Mouse (Mus musculus): Measurements from ENCODE around the gene Nhlh1. TPM values are rescaled to one million over a fixed set of nuclear protein-coding genes. Genes with fewer than 3 reads are reported as not detected.

Nhlh1 gene
- polyA plus RNA-seq, 1 experiment from 2014 or later = not detected

GRCm38 (mm10) chr1:172027010-172027808 lies 30.2 kb downstream of the Nhlh1 start:
- H3K27me3 ChIP-seq (replicated peaks; ENCODE audit: insufficient read depth, low read length) = no peaks in the 10 kb centered on the region
- H3K27ac ChIP-seq (ENCODE audit: low read length) = peak overlapping the region; percentile 57; the same call in 1 of the 2 replicates
- peak overlapping the region; percentile 92 for H3K4me2 ChIP-seq (replicated peaks; ENCODE audit: low read depth, low read length)
- H3K4me1 ChIP-seq (ENCODE audit: insufficient read depth, low read depth, low read length) = peaks cover 4% of the 10 kb centered on the region; the same call in 1 of the 2 replicates
- H3K36me3 ChIP-seq (ENCODE audit: insufficient read depth, low read length) = no peaks in the 10 kb centered on the region
- no peaks in the 10 kb centered on the region for H3K9me3 ChIP-seq (ENCODE audit: low read length)
- H3K4me3 ChIP-seq (ENCODE audit: low read depth, low read length) = peak overlapping the region; percentile 88
- DNase-seq (ENCODE audit: low spot score) = peak; percentile 86
- TF ChIP-seq CTCF (IDR thresholded peaks at IDR 0.05) (0 out of 2 replicates have a peak, but pooled peaks have one; percentile 11), EP300 (IDR thresholded peaks at IDR 0.05) (no peak)
- peak; percentile 95 for ATAC-seq
- H3K9ac ChIP-seq (replicated peaks; ENCODE audit: low read depth) = peak overlapping the region; percentile 84
- 2% methylated on average over 42 of the region's 54 CpGs for WGBS

- H3K9me3 ChIP-seq (ENCODE audit: low read length) = no peaks in the 10 kb centered on the region
- DNase-seq (ENCODE audit: low spot score) (peak; percentile 54), ATAC-seq (peak; percentile 32)
- TF ChIP-seq CTCF (IDR thresholded peaks at IDR 0.05) = no peak
- no peak for TF ChIP-seq EP300 (IDR thresholded peaks at IDR 0.05)
- peak overlapping the region; percentile 84 for H3K9ac ChIP-seq (replicated peaks; ENCODE audit: low read depth)
- H3K4me1 ChIP-seq (ENCODE audit: insufficient read depth, low read depth, low read length) = peaks cover 4% of the 10 kb centered on the region; the same call in 1 of the 2 replicates
- peak overlapping the region; percentile 57; the same call in 1 of the 2 replicates for H3K27ac ChIP-seq (ENCODE audit: low read length)
- H3K36me3 ChIP-seq (ENCODE audit: insufficient read depth, low read length) = no peaks in the 10 kb centered on the region
- H3K4me3 ChIP-seq (ENCODE audit: low read depth, low read length) = peak overlapping the region; percentile 88
- WGBS = 2% methylated on average over 22 of the region's 23 CpGs
- H3K27me3 ChIP-seq (replicated peaks; ENCODE audit: insufficient read depth, low read length) = no peaks in the 10 kb centered on the region
- H3K4me2 ChIP-seq (replicated peaks; ENCODE audit: low read depth, low read length) = peak overlapping the region; percentile 92
These were observed 31.0 kb downstream of the Nhlh1 start for GRCm38 (mm10) chr1:172026201-172026901.

DNA sequence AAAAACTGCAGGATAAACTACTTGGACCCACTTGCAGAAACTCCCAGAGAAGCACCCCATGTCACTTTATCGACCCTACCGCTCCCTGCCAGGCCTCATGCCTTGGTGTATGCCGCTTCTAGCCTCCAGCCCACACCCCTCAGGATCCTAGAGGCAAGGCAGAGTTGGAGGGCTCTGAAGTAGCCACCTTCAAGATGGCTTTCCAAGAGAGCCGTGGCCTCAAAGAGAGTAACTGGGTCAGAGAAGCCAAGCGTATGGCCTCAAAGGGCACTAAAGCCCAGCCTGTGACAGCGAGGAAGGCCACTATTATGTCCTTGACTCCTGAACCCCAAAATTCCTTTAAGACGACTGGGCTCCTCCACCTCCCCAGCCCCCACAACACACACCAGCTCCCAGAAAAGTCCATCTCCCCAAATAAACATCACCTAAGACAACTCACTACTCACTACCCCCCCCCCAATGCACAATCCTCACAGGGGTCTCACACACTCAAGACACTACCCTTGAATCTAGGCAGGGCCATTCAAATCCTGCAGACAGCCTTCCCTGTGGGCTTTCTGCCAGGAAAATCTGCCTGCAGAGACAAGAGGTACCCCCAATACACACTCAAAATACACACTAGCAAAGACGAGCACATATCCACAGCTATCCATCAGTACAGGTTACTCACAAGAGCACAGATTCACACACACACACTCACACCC lies 32.0 kb downstream of the Nhlh1 start:
- no peak for ATAC-seq
- Histone ChIP-seq H3K4me3 (ENCODE audit: low read depth, low read length) (no peak overlapping the region), H3K27ac (ENCODE audit: low read length) (no peak overlapping the region)

GRCm38 (mm10) chr1:172024140-172024895 lies 33.1 kb downstream of the Nhlh1 start:
- H3K27ac ChIP-seq (ENCODE audit: low read length) = no peak overlapping the region

More for the DNA sequence above, 32.0 kb downstream of the Nhlh1 start:
- TF ChIP-seq CTCF (IDR thresholded peaks at IDR 0.05) = no peak
- no peak for TF ChIP-seq EP300 (IDR thresholded peaks at IDR 0.05)
- Histone ChIP-seq H3K9ac (replicated peaks; ENCODE audit: low read depth) (no peak overlapping the region), H3K9me3 (ENCODE audit: low read length) (no peaks in the 10 kb centered on the region), H3K27me3 (replicated peaks; ENCODE audit: insufficient read depth, low read length) (no peaks in the 10 kb centered on the region), H3K36me3 (ENCODE audit: insufficient read depth, low read length) (no peaks in the 10 kb centered on the region), H3K4me1 (ENCODE audit: insufficient read depth, low read depth, low read length) (peaks cover 4% of the 10 kb centered on the region; the same call in 1 of the 2 replicates), H3K4me2 (replicated peaks; ENCODE audit: low read depth, low read length) (no peak overlapping the region)
- no peak for DNase-seq (ENCODE audit: low spot score)
- 53% methylated on average over 8 of the region's 8 CpGs for WGBS

DNA sequence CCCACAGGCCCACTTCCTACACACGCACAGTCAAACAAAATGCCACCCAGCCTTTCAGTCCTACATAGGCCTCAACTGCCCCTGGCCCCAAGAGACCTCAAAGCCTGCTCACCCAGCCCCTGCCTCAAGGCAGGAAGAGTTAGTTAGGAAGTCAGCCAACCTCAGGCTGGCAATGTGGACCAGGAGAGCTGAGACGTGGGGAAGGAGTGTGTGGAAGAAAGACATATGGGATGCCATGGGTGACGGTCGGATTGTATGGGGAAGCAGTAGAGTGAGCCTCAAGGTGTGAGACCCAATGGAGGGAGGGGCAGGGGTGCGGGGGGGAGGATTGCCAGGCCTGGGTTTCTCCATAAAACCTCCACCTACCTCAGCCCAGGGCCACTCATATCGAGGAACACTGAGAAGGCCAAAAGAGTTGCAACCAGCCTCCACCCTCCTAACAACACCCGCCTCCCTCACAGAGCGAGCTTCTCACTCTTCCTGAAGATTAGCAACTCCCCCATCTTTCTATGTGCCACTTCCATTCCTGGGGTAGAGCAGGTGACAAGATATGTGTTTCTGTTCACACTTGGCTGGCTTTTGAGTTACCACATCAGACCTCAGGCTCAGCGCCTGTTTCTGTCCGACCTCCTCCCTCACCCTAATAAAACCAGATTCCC lies 37.4 kb downstream of the Nhlh1 start:
- peaks cover 18% of the 10 kb centered on the region; the same call in 1 of the 2 replicates for H3K4me1 ChIP-seq (ENCODE audit: insufficient read depth, low read depth, low read length)
- H3K36me3 ChIP-seq (ENCODE audit: insufficient read depth, low read length) = no peaks in the 10 kb centered on the region
- no peak overlapping the region for H3K27ac ChIP-seq (ENCODE audit: low read length)
- no peak for TF ChIP-seq EP300 (IDR thresholded peaks at IDR 0.05)
- no peak for TF ChIP-seq CTCF (IDR thresholded peaks at IDR 0.05)
- H3K4me2 ChIP-seq (replicated peaks; ENCODE audit: low read depth, low read length) = no peak overlapping the region
- no peak overlapping the region for H3K4me3 ChIP-seq (ENCODE audit: low read depth, low read length)
- H3K9me3 ChIP-seq (ENCODE audit: low read length) = no peaks in the 10 kb centered on the region
- 74% methylated on average over 10 of the region's 10 CpGs for WGBS
- ATAC-seq = no peak
- no peak for DNase-seq (ENCODE audit: low spot score)
- no peak overlapping the region for H3K9ac ChIP-seq (replicated peaks; ENCODE audit: low read depth)
- H3K27me3 ChIP-seq (replicated peaks; ENCODE audit: insufficient read depth, low read length) = no peaks in the 10 kb centered on the region

More at GRCm38 (mm10) chr1:172024140-172024895, 33.1 kb downstream of the Nhlh1 start:
- ATAC-seq = no peak
- Histone ChIP-seq H3K9ac (replicated peaks; ENCODE audit: low read depth) (no peak overlapping the region), H3K4me2 (replicated peaks; ENCODE audit: low read depth, low read length) (no peak overlapping the region), H3K4me1 (ENCODE audit: insufficient read depth, low read depth, low read length) (peaks cover 4% of the 10 kb centered on the region; the same call in 1 of the 2 replicates), H3K4me3 (ENCODE audit: low read depth, low read length) (no peak overlapping the region), H3K9me3 (ENCODE audit: low read length) (no peaks in the 10 kb centered on the region), H3K36me3 (ENCODE audit: insufficient read depth, low read length) (no peaks in the 10 kb centered on the region), H3K27me3 (replicated peaks; ENCODE audit: insufficient read depth, low read length) (no peaks in the 10 kb centered on the region)
- DNase-seq (ENCODE audit: low spot score) = no peak
- 65% methylated on average over 9 of the region's 9 CpGs for WGBS
- TF ChIP-seq EP300 (IDR thresholded peaks at IDR 0.05) = no peak
- TF ChIP-seq CTCF (IDR thresholded peaks at IDR 0.05) = no peak

Measured in lung, postnatal 0 days (tissue).